Mouse (Mus musculus) kidney, postnatal 36 days (tissue): ENCODE results near the gene Nfatc3.

ENCODE experiments used
- DNase-seq, 2 experiments: peaks; one replicate each; pipeline ENCODE4 v3.0.0; 2021 to 2022; ENCODE audit warnings: mixed read lengths in 2 of 2

The Nfatc3 gene

GRCm38 (mm10) chr8:106127882-106128410 is 69.3 kb downstream of the Nfatc3 start:
- no peak for DNase-seq

DNA sequence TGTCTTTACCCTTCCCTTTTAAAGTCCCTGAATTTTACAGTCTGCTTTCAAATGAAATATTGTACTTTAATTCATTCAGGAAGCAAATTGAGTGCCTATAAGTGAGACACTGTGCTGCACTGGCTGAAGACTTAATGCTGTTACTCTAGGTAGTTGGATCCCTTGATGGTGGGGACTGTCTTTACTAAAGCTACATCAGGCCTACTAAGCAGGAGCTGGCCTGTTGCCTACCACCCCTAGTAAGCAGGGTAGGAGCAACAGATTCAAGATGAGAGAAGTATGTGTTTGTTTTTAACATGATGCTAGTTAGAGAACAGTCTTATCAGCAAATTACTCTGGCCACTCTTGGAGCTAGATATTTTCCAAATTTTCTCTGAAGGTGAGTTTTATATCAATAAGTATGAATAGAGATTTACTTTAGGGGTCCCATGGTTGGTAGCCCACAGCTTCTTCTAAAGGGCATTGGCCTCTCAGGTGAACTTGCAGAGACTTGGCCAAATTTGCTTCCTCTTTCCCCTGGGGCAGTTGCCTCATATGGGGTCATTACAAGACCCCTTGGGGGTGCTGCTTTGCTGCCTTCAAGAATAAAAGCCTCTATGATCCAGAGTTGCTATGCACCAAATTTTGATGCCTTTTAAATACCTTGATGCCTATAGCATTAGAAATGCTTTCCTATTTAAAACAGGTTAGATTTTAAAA is 70.7 kb downstream of the Nfatc3 start:
- DNase-seq: no peak

- DNase-seq: no peak
These were observed 71.4 kb downstream of the Nfatc3 start for GRCm38 (mm10) chr8:106129997-106130396.

- peak in 1 of 2 experiments; percentile 34 for DNase-seq
These were observed 71.9 kb downstream of the Nfatc3 start for GRCm38 (mm10) chr8:106130505-106130904.

GRCm38 (mm10) chr8:106131021-106131420 is 72.4 kb downstream of the Nfatc3 start:
- DNase-seq: no peak

- DNase-seq: no peak
These were observed 73.0 kb downstream of the Nfatc3 start for GRCm38 (mm10) chr8:106131488-106132222.

- DNase-seq: no peak
These were observed 73.7 kb downstream of the Nfatc3 start for GRCm38 (mm10) chr8:106132356-106132755.

DNA sequence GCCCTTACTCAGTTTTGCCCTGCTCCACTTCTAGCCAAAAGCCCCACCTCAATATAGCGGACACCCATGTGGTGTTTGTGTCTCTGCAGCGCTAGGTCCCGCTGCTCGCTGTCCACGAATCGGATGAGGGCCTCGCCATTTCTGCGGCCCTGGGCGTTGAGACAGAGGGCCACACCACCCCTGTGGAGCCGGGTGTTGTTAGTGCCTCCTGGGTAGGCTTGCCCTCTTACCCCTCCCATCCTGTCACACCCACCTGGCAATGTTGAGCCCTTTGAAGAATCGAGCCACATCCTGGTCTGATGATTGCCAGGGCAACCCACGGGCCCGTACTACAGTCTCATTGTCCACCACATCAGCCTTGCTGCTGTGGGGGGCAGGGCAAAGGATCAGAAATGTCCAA is 74.9 kb downstream of the Nfatc3 start:
- DNase-seq: no peak

GRCm38 (mm10) chr8:106133946-106134345 is 75.3 kb downstream of the Nfatc3 start:
- DNase-seq: no peak

- DNase-seq: peak; percentile 95 to 97
These were observed 76.3 kb downstream of the Nfatc3 start for GRCm38 (mm10) chr8:106134751-106135571.

- peak; percentile 63 to 67 for DNase-seq
These were observed 77.0 kb downstream of the Nfatc3 start for GRCm38 (mm10) chr8:106135672-106136071.

DNA sequence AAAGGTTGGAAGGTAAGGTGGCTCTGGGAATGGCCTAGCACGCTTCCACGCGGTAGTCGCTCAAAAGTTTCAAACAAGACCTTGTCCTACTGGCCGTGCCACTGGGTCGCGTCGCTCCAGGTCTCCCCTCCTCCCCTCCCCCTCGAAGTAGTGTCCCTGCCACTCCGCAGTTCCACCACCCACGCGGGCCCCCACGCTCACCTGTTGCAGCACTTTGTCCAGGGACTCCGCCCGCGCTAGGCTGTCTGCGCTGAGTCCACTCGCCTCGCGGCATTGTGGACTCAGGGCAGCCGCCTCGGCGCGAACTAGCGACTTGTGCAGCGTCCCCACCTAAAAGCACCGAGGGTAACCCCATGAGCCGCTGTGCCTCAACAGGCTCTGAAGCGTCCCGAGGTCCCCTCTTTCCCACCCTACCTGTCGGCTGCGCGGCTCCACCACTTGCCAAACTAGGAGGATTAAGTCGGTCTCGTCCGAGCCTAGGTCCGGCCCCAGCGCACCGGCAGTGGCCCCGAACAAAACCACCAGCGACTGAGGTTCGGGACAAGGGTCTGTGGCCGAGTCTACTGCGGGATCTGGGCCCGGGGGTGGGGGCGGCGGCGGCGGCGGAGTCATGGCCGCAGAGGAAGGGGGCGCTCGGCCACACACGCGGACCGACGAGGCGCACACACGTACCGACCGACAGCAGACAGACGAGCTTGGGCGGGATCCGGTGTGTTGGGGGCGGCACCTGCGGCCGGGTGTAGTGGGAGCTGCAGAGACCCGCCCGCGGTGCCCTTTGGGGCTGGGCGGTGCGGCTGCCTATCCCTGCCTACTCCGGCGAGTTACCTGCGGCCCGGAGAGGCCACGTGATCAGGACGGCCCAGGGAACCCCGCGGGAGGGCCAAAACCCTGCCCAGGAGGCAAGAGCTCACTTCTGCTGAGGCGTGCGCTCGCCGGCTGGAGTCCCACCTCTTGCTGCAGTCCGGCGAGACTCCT is 77.8 kb downstream of the Nfatc3 start, which contains the start of gene Esrp2:
Gene Esrp2, minus strand, starts transcription at position 819 of the 975 bp plus-strand sequence.
- peak; percentile 93 to 96 for DNase-seq

DNA sequence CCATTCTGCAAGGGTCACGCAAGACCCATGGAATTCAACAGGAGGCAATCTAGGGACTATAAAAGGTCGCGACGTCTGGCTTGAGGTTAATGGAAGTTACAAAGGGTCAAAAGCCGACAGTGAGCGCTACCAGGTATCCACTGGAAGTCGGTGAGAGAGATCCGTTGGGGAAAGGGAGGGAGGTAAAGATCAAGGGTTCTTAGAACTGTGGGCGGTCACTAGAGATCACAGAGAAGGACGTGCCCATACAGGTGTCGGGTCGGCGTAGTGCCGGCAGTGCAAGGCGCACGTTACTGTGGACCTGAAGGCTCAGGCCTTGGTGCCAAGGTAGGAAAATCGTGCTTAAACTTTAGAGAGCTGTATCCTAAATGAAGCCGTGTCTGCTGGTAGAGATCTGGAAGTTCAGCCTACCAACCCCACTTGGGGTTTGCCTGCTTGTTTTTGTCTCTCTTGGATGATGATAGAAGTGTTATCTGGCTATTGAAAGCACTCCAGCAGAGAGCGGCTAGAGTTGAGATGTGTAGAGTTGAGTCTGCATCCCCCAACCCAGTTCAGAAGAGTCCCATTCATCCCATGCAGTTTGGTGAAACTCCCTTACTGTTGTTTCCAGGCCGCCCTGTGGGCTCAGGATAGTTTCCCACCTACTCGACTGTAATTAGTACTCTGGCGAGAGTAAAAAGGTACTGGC is 78.7 kb downstream of the Nfatc3 start:
- peak; percentile 46 to 60 for DNase-seq

- DNase-seq: peak; percentile 86 to 87
These were observed 79.4 kb downstream of the Nfatc3 start for GRCm38 (mm10) chr8:106137906-106138477.

DNA sequence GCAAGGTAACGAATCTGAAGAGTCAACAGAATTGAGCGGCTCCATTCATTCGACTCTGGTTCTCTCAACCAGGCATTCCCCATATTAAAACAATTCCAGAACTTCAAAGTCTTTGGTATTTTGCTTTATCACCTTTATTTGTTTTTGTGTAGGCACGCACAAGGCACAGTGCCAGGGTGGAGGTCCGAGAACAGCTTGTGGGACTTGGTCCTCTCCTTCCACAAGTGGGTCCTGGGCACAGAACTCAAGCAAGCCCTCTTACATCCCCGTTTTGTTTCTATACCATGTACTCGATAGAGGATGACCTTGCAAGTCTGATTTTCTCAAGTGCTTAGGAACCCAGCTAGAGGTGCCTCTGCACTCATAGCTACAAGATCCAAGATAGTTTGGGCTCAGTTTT is 80.0 kb downstream of the Nfatc3 start:
- DNase-seq: no peak

DNA sequence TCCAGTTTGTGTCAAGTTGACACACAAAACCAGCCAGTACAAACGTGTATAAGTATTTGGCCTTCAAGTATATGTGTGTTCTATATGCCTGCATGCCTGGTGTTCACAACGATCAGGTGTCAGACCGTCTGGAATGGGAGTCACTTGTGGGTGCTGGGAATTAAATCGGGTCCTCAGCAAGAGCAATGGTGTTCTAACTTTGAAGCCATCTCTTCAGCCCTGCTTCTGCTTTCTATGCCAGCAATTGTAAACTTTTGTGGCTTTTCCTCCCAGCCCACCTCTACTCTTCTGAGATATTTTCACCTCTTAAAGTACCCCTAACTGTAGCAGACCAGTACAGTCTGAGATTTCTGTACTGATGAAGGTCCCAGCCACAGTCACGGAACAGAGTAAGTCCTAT is 81.6 kb downstream of the Nfatc3 start:
- DNase-seq: no peak

DNA sequence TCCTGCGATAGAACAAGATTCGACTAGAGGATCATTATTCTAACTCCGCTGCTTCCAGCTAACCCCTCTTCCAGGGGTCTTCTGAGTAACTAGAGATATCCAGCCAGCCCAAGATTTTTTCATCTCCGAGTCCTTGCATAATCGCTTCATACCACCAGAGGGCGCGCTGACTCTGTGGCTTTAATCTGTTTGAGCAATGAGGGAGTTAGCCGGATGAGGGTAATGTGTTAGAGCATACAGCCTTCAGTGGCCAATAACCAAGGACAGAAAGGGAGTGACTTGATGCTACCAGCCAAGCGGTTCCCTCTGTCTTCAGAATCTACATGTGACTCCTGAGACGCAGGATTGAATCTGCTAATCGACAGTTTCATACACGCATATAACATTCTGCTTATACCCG is 82.1 kb downstream of the Nfatc3 start:
- peak; percentile 77 to 91 for DNase-seq

DNA sequence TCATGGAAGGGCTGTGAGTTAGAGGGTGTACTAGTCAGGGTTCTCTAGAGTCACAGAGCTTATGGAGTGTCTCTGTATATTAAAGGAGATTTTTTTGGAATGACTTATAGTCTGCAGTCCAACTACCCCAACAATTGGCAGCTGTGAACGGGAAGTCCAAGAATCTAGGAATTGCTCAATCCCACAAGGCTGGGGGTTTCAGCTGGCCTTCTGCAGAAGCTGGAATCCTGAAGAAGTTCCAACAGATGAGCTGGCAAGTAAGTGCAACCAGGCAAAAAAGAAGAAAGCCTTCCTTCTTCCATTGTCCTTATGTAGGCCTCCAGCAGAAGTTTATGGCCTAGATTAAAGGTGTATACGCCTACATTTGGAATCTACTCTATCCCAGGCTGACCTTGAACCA is 86.7 kb downstream of the Nfatc3 start:
- DNase-seq: no peak

DNA sequence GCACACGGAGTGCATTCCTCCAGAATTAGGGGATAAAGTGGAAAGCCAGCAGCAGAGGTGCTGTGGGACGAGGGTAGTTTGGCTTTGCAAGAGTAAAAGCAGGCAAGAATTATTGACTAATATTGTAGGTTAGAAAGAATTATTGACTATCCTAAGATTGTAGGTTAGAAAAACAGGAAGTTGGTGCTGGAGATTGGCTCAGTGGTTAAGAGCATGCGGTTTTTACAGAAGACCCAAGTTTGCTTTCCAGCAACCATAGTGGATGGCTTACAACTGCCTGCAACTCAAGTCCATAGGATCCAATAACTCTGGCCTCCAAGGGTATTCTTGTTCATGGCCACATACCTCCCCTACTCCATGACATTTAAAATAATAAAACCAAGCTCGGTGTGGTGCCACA is 87.4 kb downstream of the Nfatc3 start:
- no peak for DNase-seq

DNA sequence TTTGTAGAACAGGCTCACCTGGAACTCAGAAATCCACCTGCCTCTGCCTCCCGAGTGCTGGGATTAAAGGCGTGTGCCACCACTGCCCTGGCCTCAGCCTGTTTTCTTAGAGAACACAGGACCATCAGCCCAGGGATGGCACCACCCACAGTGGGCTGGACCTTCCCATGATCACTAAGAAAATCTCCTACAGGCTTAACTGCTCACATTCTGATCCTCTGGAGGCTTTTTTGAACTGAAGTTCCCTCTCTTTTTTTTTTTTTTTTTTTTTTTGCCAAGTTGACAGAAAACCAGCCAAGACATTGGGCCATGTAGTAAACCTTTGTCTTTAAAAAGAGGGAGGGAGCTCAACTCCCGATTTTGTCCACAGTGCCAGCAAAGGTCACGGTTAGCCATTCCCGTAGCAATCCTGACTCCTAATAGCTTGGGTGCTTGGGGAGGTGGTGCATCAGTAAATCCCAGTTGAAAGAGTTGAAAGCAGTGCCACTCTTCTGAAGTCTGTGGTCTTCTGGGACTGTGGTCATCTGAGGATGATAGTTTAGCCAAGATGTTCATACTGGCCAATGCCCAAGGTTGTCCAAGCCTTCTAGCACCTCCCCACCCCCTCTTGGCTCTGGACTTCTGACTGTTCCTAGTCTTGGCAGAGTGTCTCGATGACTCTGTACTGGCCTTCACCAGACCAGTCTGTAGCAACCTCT is 89.4 kb downstream of the Nfatc3 start:
- DNase-seq: peak; percentile 49 to 56
